Mouse (Mus musculus): ENCODE measurements at regions not wholly inside any gene's neighbourhood (a gene's known extent, or its start where the extent isn't known, plus 50 kb on each side); places are given as distances from the start of the nearest gene placed in this dataset.

GRCm38 (mm10) chr1:76664381-76664780 lies 850.5 kb downstream of the Epha4 start:
- TF ChIP-seq CTCF (IDR thresholded peaks at IDR 0.05; ENCODE audit: low read depth) (no peak), EP300 (IDR thresholded peaks at IDR 0.05; ENCODE audit: low read depth) (no peak)

Measured in liver, postnatal 0 days (tissue).